13 mouse cellular contexts compared by ENCODE assay signal in genomic region chr11:85857997-85858698, GRCm38 (mm10). TPM values are rescaled to one million over a fixed set of nuclear protein-coding genes. Genes with fewer than 3 reads are reported as not detected.
DNase-seq lines count a peak whose midpoint lies in the region; ATAC-seq lines count a peak whose summit lies in the region.
"Had no signal": no experiment of that assay in that cellular context is flagged by ENCODE, and none has a peak within 500 bp of the region (broad histone marks: within the 10 kb centered on the region; RNA-seq: fewer than 3 reads in every experiment).

No protein-coding gene starts in this region.

- H3K36me3 ChIP-seq in neural tube, embryonic 15.5 days, result no peaks in the 10 kb centered on the region
- no peaks in the 10 kb centered on the region for H3K36me3 ChIP-seq in embryonic facial prominence, embryonic 11.5 days (replicated peaks; ENCODE audit: control insufficient read depth, insufficient read depth, low read depth, low read length)
- H3K36me3 ChIP-seq in midbrain, embryonic 12.5 days, result no peaks in the 10 kb centered on the region
- H3K36me3 ChIP-seq: heart, embryonic 10.5 days; liver, embryonic 13.5 days had no signal

- H3K9me3 ChIP-seq in neural tube, embryonic 15.5 days (replicated peaks), result no peaks in the 10 kb centered on the region
- H3K9me3 ChIP-seq in embryonic facial prominence, embryonic 11.5 days (replicated peaks; ENCODE audit: control insufficient read depth, low read length), result no peaks in the 10 kb centered on the region
- H3K9me3 ChIP-seq in midbrain, embryonic 12.5 days, result no peaks in the 10 kb centered on the region
- H3K9me3 ChIP-seq: heart, embryonic 10.5 days; liver, embryonic 13.5 days had no signal

- no peak overlapping the region for H3K4me2 ChIP-seq in neural tube, embryonic 15.5 days
- no peak overlapping the region for H3K4me2 ChIP-seq in embryonic facial prominence, embryonic 11.5 days (ENCODE audit: low read depth, low read length)
- 0 out of 2 replicates have a peak overlapping the region, but pooled peaks have one; percentile 15 for H3K4me2 ChIP-seq in midbrain, embryonic 12.5 days (replicated peaks)
- H3K4me2 ChIP-seq: liver, embryonic 13.5 days had no signal

- no peaks in the 10 kb centered on the region for H3K27me3 ChIP-seq in neural tube, embryonic 15.5 days (replicated peaks)
- H3K27me3 ChIP-seq in embryonic facial prominence, embryonic 11.5 days (ENCODE audit: control insufficient read depth, insufficient read depth, low read length), result no peaks in the 10 kb centered on the region
- H3K27me3 ChIP-seq in midbrain, embryonic 12.5 days, result peaks cover 13% of the 10 kb centered on the region

- peak; percentile 32 for DNase-seq in neural tube, embryonic 10.5 days (ENCODE audit: extremely low spot score, low spot score)
- peak; percentile 30 for DNase-seq in embryonic facial prominence, embryonic 11.5 days (ENCODE audit: low spot score)
- no peak for DNase-seq in thymus, postnatal 14 days
- no peak for DNase-seq in urinary bladder, adult 18-20 months (ENCODE audit: low spot score in 2 of 2)
- DNase-seq: cerebellum, adult 18-20 months; gastrocnemius, postnatal 14 days; kidney, adult 8-10 months; liver, embryonic 13.5 days; lung, postnatal 10 days had no signal

- no peak for ATAC-seq in neural tube, embryonic 15.5 days (ENCODE audit: low FRiP score)
- no peak for ATAC-seq in embryonic facial prominence, embryonic 11.5 days (replicated peaks; ENCODE audit: insufficient number of reproducible peaks, low FRiP score, low TSS enrichment, low read depth)
- ATAC-seq in midbrain, embryonic 12.5 days (ENCODE audit: low FRiP score, low read depth), result peak; percentile 66
- ATAC-seq in frontal cortex, adult (ENCODE audit: low TSS enrichment), result no peak

- no peaks in the 10 kb centered on the region for H3K4me1 ChIP-seq in neural tube, embryonic 15.5 days
- H3K4me1 ChIP-seq in embryonic facial prominence, embryonic 11.5 days (ENCODE audit: control insufficient read depth, insufficient read depth, low read length), result no peaks in the 10 kb centered on the region
- H3K4me1 ChIP-seq in midbrain, embryonic 12.5 days, result peaks cover 13% of the 10 kb centered on the region
- H3K4me1 ChIP-seq: heart, embryonic 10.5 days; liver, embryonic 13.5 days had no signal

- H3K27ac ChIP-seq in neural tube, embryonic 15.5 days (replicated peaks), result no peak overlapping the region
- H3K27ac ChIP-seq in embryonic facial prominence, embryonic 11.5 days (replicated peaks; ENCODE audit: low read depth, low read length), result no peak overlapping the region
- peak overlapping the region; percentile 50 for H3K27ac ChIP-seq in midbrain, embryonic 12.5 days (replicated peaks)
- H3K27ac ChIP-seq: heart, embryonic 10.5 days; liver, embryonic 13.5 days had no signal

- no peak overlapping the region for H3K4me3 ChIP-seq in neural tube, embryonic 15.5 days (replicated peaks)
- H3K4me3 ChIP-seq in embryonic facial prominence, embryonic 11.5 days (ENCODE audit: low read depth, low read length), result no peak overlapping the region
- H3K4me3 ChIP-seq in midbrain, embryonic 12.5 days, result no peak overlapping the region
- H3K4me3 ChIP-seq: heart, embryonic 10.5 days; liver, embryonic 13.5 days had no signal

- H3K9ac ChIP-seq in neural tube, embryonic 15.5 days (replicated peaks), result no peak overlapping the region
- H3K9ac ChIP-seq in embryonic facial prominence, embryonic 11.5 days (replicated peaks; ENCODE audit: low read length), result no peak overlapping the region
- H3K9ac ChIP-seq in midbrain, embryonic 12.5 days (replicated peaks), result no peak overlapping the region
- H3K9ac ChIP-seq: liver, embryonic 13.5 days had no signal

- 6% methylated on average over 6 of the region's 6 CpGs for WGBS in neural tube, embryonic 15.5 days
- WGBS in embryonic facial prominence, embryonic 11.5 days, result 14% methylated on average over 6 of the region's 6 CpGs
- WGBS in midbrain, embryonic 12.5 days, result 10% methylated on average over 6 of the region's 6 CpGs

RNA-seq across cellular contexts. Expression of gene Gm11444, which starts 8.0 kb away (rescaled TPM):
- polyA plus RNA-seq in neural tube, embryonic 15.5 days (2015; fragmentation: Nextera tagmentation; extraction: Ambion mirVana), result not detected in 2 replicates
- not detected in 2 replicates for polyA plus RNA-seq in embryonic facial prominence, embryonic 11.5 days (2014; fragmentation: Nextera tagmentation; extraction: Ambion mirVana)
- not detected in 2 replicates for polyA plus RNA-seq in midbrain, embryonic 12.5 days (2016; fragmentation: Nextera tagmentation; extraction: Ambion mirVana)
- polyA plus RNA-seq: heart, embryonic 10.5 days; liver, embryonic 13.5 days had no signal

RNA-seq across cellular contexts. Expression of gene Tbx2, which starts 25.8 kb away (rescaled TPM):
- 1.4 and 1.5 TPM in 2 replicates for polyA plus RNA-seq in neural tube, embryonic 15.5 days (2015; fragmentation: Nextera tagmentation; extraction: Ambion mirVana)
- 22.3 and 25.9 TPM in 2 replicates for polyA plus RNA-seq in embryonic facial prominence, embryonic 11.5 days (2014; fragmentation: Nextera tagmentation; extraction: Ambion mirVana)
- polyA plus RNA-seq in midbrain, embryonic 12.5 days (2016; fragmentation: Nextera tagmentation; extraction: Ambion mirVana), result 0.65 and 0.84 TPM in 2 replicates

RNA-seq across cellular contexts. Expression of gene Tbx4, which starts 28.1 kb away (rescaled TPM):
- 0.19 and 0.29 TPM in 2 replicates for polyA plus RNA-seq in neural tube, embryonic 15.5 days (2015; fragmentation: Nextera tagmentation; extraction: Ambion mirVana)
- polyA plus RNA-seq in embryonic facial prominence, embryonic 11.5 days (2014; fragmentation: Nextera tagmentation; extraction: Ambion mirVana), result 0.65 and 1.5 TPM in 2 replicates
- polyA plus RNA-seq in midbrain, embryonic 12.5 days (2016; fragmentation: Nextera tagmentation; extraction: Ambion mirVana), result 0.12 and 0.19 TPM in 2 replicates

Comparison
In these comparisons a context has a peak if more than half of its experiments do, and no peak if none do; other contexts are left out.
1. DNase-seq: peak in neural tube, embryonic 10.5 days (single experiment) and embryonic facial prominence, embryonic 11.5 days (single experiment); none in thymus, postnatal 14 days (single experiment) and urinary bladder, adult 18-20 months (0 of 2).